Mouse (Mus musculus): ENCODE measurements around the gene Senp1.

DNA sequence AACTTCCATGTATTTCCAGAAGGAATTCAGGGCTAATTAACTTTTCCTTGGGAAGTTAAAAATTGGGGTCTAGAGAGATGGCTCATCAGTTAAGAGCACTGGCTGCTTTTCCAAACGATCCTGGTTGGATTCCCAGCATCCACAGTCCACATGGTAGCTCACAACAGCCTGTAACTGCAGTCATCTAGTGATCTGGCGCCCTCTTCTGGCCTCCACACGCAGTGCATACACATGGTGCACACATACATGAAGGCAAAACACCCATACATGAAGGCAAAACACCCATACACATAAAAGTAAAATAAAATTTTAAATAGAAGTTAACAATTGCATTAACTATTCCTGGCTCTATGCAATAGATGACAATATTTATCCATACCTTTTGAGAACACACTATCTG is 3.4 kb upstream of the Senp1 start:
- TF ChIP-seq CTCF (IDR thresholded peaks at IDR 0.05; ENCODE audit: low read depth, low read length) (no peak), TAL1 (conservative IDR thresholded peaks at IDR 0.05; ENCODE audit: low read depth, low read length) (no peak), POLR2AphosphoS5 (IDR thresholded peaks at IDR 0.05; ENCODE audit: insufficient replicate concordance, low read depth, low read length) (no peak)
